Mouse (Mus musculus) intestine, postnatal 0 days (tissue): ENCODE results near the gene G3bp2. TPM values are rescaled to one million over a fixed set of nuclear protein-coding genes. Genes with fewer than 3 reads are reported as not detected.

ENCODE experiments used
- ATAC-seq: fragments of 200-750 bp; cut with Nextera tagmentation; 2 replicates; pipeline ENCODE4 v1.8.0; 2017; ENCODE audit warnings: mild to moderate bottlenecking, moderate TSS enrichment, moderate library complexity
- H3K27ac ChIP-seq: fragments of 300-500 bp; sonication (generic); 2 replicates; pipeline ENCODE4 v1.5.1; 2014; ENCODE audit warnings: mild to moderate bottlenecking, low read depth, low read length, moderate library complexity
- H3K27me3 ChIP-seq: fragments of 300-500 bp; sonication (generic); replicated peaks from 2 replicates; pipeline ENCODE4 v1.6.1; 2014; ENCODE audit warnings: low read length, mixed read lengths; ENCODE audit not compliant: control insufficient read depth, insufficient read depth
- H3K36me3 ChIP-seq: fragments of 300-500 bp; sonication (generic); 2 replicates; pipeline ENCODE4 v1.6.1; 2014; ENCODE audit warnings: mild to moderate bottlenecking, moderate library complexity; ENCODE audit not compliant: control insufficient read depth, insufficient read depth
- H3K4me1 ChIP-seq: fragments of 300-500 bp; sonication (generic); replicated peaks from 2 replicates; pipeline ENCODE4 v1.6.1; 2014; ENCODE audit warnings: antibody characterized with exemption, low read length, mixed read lengths; ENCODE audit not compliant: control insufficient read depth, insufficient read depth
- H3K4me2 ChIP-seq: fragments of 300-500 bp; sonication (generic); replicated peaks from 2 replicates; pipeline ENCODE4 v1.6.1; 2014; ENCODE audit warnings: low read depth, mild to moderate bottlenecking, moderate library complexity
- H3K4me3 ChIP-seq: fragments of 300-500 bp; sonication (generic); 2 replicates; pipeline ENCODE4 v1.5.1; 2014; ENCODE audit warnings: low read depth, low read length
- H3K9ac ChIP-seq: fragments of 300-500 bp; sonication (generic); 2 replicates; pipeline ENCODE4 v1.6.1; 2014; ENCODE audit warnings: mild to moderate bottlenecking, low read depth, low read length
- H3K9me3 ChIP-seq: fragments of 300-500 bp; sonication (generic); 2 replicates; pipeline ENCODE4 v1.6.1; 2016; ENCODE audit warnings: mixed run types; ENCODE audit not compliant: control insufficient read depth
- CTCF ChIP-seq: sonication (generic); IDR thresholded peaks from 2 replicates; pipeline ENCODE4 v1.5.1; 2016; ENCODE audit warnings: low read depth, mild to moderate bottlenecking, control low read depth, antibody characterized with exemption, moderate library complexity
- WGBS: fragments of 180-500 bp; shearing (Covaris S2); extraction: QIAGEN DNeasy Blood & Tissue Kit; methylation state at CpG from one replicate; pipeline ENCODE4 v1.1.7; 2014; 5-methylcytosine and 5-hydroxymethylcytosine counted together
- polyA plus RNA-seq: library from polyadenylated mRNA; unstranded; fragments of >200 nt; fragmentation: Nextera tagmentation; extraction: Ambion mirVana; gene quantifications from 2 replicates; pipeline ENCODE4 v1.2.1, GENCODE M21; 2015

Gene G3bp2
- polyA plus RNA-seq, 1 experiment from 2014 or later: 121 TPM

GRCm38 (mm10) chr5:92081326-92081725, 2.2 kb downstream of the G3bp2 start:
- Histone ChIP-seq H3K9ac (no peak overlapping the region), H3K4me3 (no peak overlapping the region), H3K27ac (no peak overlapping the region), H3K4me2 (peak overlapping the region; percentile 85), H3K4me1 (peaks cover 6% of the 10 kb centered on the region; the same call in 1 of the 2 replicates), H3K9me3 (no peaks in the 10 kb centered on the region), H3K36me3 (no peaks in the 10 kb centered on the region), H3K27me3 (no peaks in the 10 kb centered on the region)
- no peak for TF ChIP-seq CTCF
- WGBS: 43% methylated on average over 3 of the region's 3 CpGs
- no peak for ATAC-seq

DNA sequence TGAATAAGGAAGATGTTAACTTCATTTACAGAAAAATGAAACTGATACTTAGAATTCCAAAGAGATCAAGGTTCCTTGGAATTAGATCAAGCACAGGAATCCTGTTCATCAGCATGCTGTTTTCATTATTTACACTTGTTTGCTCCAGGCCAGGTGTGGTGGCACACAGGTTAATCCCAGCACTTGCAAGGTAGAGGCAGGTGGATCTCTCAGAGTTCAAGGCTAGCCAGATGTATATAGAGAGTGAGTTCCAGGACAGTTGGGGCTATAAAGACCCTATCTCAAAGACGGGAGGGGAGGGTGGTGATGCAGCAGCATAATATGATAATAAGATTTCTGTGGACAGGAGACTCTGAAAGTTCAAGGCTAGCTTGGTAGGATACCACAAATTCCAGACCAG, 3.1 kb downstream of the G3bp2 start:
- 41% methylated on average over 1 of the region's 1 CpGs for WGBS

GRCm38 (mm10) chr5:92079304-92079703, 4.2 kb downstream of the G3bp2 start:
- Histone ChIP-seq H3K27me3 (no peaks in the 10 kb centered on the region), H3K9ac (no peak overlapping the region), H3K4me3 (no peak overlapping the region), H3K4me1 (peaks cover 6% of the 10 kb centered on the region; the same call in 1 of the 2 replicates), H3K9me3 (no peaks in the 10 kb centered on the region), H3K4me2 (no peak overlapping the region), H3K36me3 (no peaks in the 10 kb centered on the region), H3K27ac (no peak overlapping the region)
- 46% methylated on average over 1 of the region's 1 CpGs for WGBS
- no peak for ATAC-seq
- TF ChIP-seq CTCF: no peak

More for the DNA sequence above, 3.1 kb downstream of the G3bp2 start:
- no peak overlapping the region for H3K4me3 ChIP-seq
- no peak for TF ChIP-seq CTCF
- H3K36me3 ChIP-seq: no peaks in the 10 kb centered on the region
- H3K9me3 ChIP-seq: no peaks in the 10 kb centered on the region
- H3K4me1 ChIP-seq: peaks cover 6% of the 10 kb centered on the region; the same call in 1 of the 2 replicates
- no peak overlapping the region for H3K4me2 ChIP-seq
- no peak for ATAC-seq
- no peak overlapping the region for H3K27ac ChIP-seq
- H3K27me3 ChIP-seq: no peaks in the 10 kb centered on the region
- no peak overlapping the region for H3K9ac ChIP-seq

DNA sequence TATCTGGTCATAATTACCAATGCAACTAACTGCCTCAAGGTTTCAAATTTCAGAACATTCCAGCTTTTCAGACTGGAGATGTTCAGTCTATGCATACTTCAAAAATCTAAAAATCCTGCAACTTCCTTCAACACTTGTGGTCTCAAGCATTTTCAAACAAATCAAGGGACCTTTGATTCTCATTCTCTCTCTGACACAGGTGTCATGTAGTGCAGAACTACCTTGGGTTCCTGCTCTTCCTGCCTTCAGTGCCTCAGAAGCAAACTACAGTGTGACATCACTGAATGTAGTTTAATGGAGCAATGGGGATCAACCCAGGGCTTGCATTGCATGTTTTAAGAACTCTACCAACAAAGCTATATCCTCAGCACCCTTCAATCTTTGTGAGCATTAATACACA, 4.8 kb downstream of the G3bp2 start:
- Histone ChIP-seq H3K9ac (no peak overlapping the region), H3K4me1 (peaks cover 6% of the 10 kb centered on the region; the same call in 1 of the 2 replicates), H3K36me3 (no peaks in the 10 kb centered on the region), H3K27ac (no peak overlapping the region), H3K4me3 (no peak overlapping the region), H3K27me3 (no peaks in the 10 kb centered on the region), H3K9me3 (no peaks in the 10 kb centered on the region), H3K4me2 (no peak overlapping the region)
- no peak for ATAC-seq
- TF ChIP-seq CTCF: no peak

- Histone ChIP-seq H3K4me2 (no peak overlapping the region), H3K4me1 (no peaks in the 10 kb centered on the region; the same call in 1 of the 2 replicates), H3K27me3 (no peaks in the 10 kb centered on the region), H3K36me3 (0 out of 2 replicates have a peak, but pooled peaks cover 5% of the 10 kb centered on the region), H3K27ac (no peak overlapping the region), H3K9ac (no peak overlapping the region), H3K4me3 (no peak overlapping the region), H3K9me3 (no peaks in the 10 kb centered on the region)
- peak; percentile 48 for TF ChIP-seq CTCF
- WGBS: 71% methylated on average over 1 of the region's 1 CpGs
- no peak for ATAC-seq
These were observed 7.2 kb downstream of the G3bp2 start for GRCm38 (mm10) chr5:92076273-92076672.

DNA sequence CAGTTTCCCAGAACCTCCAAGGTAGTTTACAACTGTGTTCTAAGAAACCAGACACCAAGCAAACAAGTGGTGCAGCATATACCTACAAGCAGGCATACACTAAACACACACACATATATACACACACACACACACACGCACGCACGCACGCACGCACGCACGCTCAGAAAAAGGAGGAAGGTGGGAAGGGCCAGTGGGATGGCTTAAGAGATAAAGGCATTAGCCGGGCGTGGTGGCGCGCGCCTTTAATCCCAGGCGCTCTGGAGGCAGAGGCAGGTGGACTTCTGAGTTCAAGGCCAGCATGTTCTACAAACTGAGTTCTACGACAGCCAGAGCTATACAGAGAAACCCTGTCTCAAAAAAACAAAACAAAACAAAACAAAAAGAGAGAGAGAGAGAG, 9.5 kb downstream of the G3bp2 start:
- TF ChIP-seq CTCF: no peak
- H3K36me3 ChIP-seq: 0 out of 2 replicates have a peak, but pooled peaks cover 8% of the 10 kb centered on the region
- no peaks in the 10 kb centered on the region for H3K27me3 ChIP-seq
- H3K9me3 ChIP-seq: no peaks in the 10 kb centered on the region
- 57% methylated on average over 14 of the region's 14 CpGs for WGBS
- H3K27ac ChIP-seq: no peak overlapping the region
- no peak for ATAC-seq
- H3K4me2 ChIP-seq: no peak overlapping the region
- no peaks in the 10 kb centered on the region for H3K4me1 ChIP-seq
- no peak overlapping the region for H3K9ac ChIP-seq
- H3K4me3 ChIP-seq: no peak overlapping the region

GRCm38 (mm10) chr5:92063192-92063591, 20.3 kb downstream of the G3bp2 start:
- no peak overlapping the region for H3K27ac ChIP-seq
- H3K4me3 ChIP-seq: no peak overlapping the region
- H3K9ac ChIP-seq: no peak overlapping the region
- peak; percentile 57 for TF ChIP-seq CTCF
- no peaks in the 10 kb centered on the region for H3K27me3 ChIP-seq
- peaks cover 49% of the 10 kb centered on the region for H3K36me3 ChIP-seq
- H3K9me3 ChIP-seq: no peaks in the 10 kb centered on the region
- no peak for ATAC-seq
- WGBS: 96% methylated on average over 2 of the region's 2 CpGs
- no peaks in the 10 kb centered on the region for H3K4me1 ChIP-seq
- no peak overlapping the region for H3K4me2 ChIP-seq
